Mouse (Mus musculus) cerebellum, postnatal 36 days (tissue): Measurements from ENCODE around the gene Wdr48.

Experiments
- DNase-seq, 2 experiments: peaks; one replicate each; pipeline ENCODE4 v3.0.0; 2021 to 2022; ENCODE audit warnings: mixed read lengths in 2 of 2

Gene Wdr48

GRCm38 (mm10) chr9:119894339-119895009, at the start of gene Wdr48:
TSS of gene Wdr48 (plus strand) at chr9:119894878.
- peak; percentile 95 to 97 for DNase-seq

DNA sequence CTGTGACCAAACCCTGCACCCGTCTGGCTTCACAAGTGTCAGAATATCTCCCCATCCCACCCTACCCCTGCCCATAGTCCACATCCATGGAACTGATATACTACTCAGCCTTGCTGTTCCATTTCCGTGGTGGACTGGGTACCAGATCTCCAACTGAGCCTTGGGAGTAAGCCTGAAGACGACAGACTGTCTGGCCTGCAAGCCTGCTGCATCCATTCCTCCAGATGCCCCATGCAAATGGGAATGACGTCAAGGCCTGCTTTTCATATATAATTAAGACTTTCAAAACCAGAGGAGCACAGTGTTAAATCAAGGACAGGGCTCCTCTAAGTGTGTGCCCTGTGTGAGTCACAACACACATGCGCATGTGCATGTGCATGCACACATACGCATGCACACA, 47.5 kb upstream of the Wdr48 start:
- DNase-seq = no peak

DNA sequence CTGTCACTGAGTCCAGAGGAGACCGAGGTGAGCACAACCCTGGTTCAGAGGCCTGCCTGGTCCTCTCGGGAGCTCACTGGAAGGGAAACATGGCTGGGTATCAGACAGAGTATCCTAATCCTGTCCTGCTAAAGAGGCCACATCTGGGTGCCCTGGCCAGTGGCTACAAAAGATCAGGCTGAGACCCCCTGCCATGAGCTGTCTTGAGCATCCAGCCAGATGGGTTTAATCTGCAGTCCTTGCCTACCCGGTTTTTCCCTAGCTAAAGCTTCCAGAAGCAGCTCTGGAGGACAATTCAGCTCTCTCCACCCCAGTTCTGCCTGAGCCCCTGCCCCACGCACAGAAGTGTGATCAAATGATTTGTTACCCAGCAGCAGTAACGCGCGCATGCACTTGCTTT, 46.0 kb upstream of the Wdr48 start:
- DNase-seq = no peak

DNA sequence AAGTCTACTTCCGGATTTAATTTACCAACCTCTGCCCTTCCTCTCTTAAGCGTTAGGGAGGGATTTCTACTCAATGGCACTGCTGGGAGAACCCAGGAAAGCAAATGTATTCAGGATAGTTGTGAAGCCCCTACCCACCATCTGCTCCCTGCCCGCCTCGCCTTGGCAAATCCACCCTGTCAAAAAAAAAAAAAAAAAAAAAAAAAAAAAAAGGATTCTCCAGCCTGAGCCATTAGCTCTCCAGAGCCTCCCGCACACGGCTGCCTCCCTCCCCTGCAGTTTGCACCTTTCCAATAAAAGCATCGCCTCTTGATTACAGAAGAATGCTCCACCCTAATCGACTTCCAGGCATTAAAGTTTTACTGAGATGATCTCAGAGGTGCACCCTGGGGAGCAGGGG, 45.5 kb upstream of the Wdr48 start:
- DNase-seq = no peak

DNA sequence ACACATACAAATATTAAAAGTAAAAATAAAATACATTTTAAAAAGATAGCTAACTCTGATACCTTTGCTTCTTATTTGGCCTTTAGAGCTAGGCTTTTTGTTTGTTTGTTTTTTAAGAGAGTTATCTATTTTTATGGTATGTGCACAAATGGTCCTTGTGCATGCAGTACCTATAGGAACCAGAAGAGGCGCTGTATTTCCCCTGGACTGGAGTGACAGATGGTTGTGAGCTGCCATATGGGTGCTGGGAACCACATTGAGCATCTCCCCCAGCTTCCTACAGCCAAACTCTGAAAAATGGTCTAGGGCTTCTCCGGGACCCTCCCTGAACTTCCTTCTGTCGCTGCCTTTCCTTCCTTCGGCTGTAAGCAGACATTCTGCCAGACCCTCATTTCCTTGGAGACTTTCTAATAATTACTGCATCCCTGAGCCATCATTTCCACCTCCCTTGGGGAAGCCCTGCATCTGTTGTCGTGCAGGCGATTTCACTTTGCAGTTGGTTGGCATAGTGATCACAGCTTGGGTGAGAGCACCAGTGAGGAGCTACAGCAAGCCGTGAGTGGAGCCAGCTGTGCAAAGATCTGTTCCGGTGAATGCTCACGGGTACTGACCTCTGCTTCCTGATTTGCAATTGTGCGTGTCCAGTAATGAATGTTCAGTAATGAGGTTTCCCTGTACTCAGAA, 42.2 kb upstream of the Wdr48 start:
- no peak for DNase-seq

DNA sequence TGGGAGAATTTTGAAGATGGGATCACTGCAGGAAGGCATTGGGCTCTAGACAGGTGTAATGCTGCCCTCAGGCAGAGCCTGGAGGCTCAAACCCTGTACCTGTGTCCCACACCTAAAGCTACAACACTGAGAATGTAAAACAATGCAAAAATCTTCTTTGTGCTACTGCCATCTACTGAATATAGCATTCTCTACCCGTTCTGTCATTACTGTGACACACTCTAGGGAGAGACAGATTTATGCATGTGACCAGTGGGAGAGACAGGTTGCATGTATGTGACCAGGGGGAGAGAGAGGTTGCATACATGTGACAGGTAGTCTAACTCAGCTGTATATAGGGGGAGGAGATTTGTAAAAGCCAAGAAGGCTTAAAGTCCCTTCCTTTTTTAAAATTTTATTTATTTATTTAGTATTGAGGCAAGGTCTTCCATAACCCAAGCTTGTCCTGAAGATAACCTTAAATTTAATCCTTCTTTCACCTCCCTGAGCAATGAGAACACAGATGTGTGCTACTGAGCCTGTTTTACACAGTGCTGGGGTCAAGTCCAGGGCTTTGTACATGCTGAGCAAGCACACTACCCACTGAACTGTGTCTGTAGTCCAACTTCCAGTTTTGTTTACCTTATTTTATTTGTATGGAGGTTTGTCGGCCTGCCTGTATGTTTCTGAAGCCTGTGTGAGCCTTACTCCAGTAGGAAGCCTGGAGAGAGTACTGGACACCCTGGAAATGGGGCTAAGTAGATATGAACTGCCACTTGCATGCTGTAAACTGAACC, 41.4 kb upstream of the Wdr48 start:
- no peak for DNase-seq

GRCm38 (mm10) chr9:119854170-119854569, 40.5 kb upstream of the Wdr48 start:
- DNase-seq = no peak

- DNase-seq = no peak
Measured at GRCm38 (mm10) chr9:119887144-119887901, 7.4 kb upstream of the Wdr48 start.

GRCm38 (mm10) chr9:119888843-119889246, 5.8 kb upstream of the Wdr48 start:
- DNase-seq = no peak

GRCm38 (mm10) chr9:119889446-119889845, 5.2 kb upstream of the Wdr48 start:
- no peak for DNase-seq

- peak in 1 of 2 experiments; percentile 24 for DNase-seq
Measured at GRCm38 (mm10) chr9:119890692-119891091, 4.0 kb upstream of the Wdr48 start.

GRCm38 (mm10) chr9:119893881-119894280, 797 bp upstream of the Wdr48 start:
- DNase-seq = no peak

GRCm38 (mm10) chr9:119895040-119895721, 503 bp downstream of the Wdr48 start:
- peak in 1 of 2 experiments; percentile 33 for DNase-seq

GRCm38 (mm10) chr9:119899446-119899845, 4.8 kb downstream of the Wdr48 start:
- DNase-seq = no peak

DNA sequence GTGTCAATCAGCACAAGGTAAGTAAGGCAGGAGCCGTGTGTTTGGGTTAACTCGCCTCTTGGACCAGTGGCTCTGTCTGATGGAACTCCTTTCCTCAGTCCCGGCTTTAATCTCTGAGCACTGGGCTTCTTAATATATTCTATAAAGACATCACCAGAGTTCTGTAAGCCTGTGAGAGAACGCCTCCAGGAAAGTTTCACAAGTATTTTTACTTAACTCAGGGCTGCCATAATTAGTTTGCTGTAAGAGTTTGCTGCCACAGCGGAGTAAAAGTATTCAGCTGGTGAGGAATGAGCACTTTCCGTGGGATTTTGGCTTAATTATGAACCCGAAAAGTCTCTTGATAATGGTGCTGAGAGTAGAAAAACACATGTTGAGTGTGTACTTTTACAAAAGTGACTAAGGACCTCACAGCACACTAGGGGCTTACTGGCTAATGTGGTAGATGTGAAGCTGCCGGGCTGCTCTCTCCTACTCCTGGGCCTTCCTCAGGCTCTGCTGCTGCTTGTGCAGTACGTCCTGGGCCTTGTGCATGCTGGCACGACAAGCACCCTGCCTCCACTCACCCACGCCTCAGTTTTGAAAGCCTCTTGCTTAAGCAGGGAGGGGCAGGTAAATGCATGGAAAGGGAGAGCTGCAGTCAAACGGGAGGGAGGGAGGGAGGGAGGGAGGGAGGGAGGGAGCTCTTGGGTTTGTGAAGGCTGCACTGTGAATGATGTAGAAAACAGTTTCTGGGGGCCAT, 7.9 kb downstream of the Wdr48 start:
- DNase-seq = no peak

DNA sequence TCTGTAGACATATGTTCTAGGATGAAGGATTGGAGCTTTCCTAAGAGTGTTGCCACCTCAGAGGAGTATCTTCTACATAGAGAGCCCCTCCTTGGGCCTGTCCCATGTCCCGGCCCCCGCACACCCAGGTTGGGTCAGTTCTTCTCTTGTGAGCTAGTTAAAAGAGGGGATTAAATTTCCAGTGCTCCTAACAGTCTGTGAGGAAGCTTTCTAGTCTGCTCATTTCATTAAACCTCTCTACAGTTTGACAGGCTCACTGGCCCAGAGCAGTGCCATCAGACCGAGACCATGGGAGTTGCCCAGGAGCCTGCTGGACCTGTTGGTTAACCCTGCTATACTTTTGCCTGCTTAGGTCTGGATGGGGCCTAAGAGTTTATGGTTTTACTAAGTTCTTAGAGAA, 14.0 kb downstream of the Wdr48 start:
- DNase-seq = no peak

DNA sequence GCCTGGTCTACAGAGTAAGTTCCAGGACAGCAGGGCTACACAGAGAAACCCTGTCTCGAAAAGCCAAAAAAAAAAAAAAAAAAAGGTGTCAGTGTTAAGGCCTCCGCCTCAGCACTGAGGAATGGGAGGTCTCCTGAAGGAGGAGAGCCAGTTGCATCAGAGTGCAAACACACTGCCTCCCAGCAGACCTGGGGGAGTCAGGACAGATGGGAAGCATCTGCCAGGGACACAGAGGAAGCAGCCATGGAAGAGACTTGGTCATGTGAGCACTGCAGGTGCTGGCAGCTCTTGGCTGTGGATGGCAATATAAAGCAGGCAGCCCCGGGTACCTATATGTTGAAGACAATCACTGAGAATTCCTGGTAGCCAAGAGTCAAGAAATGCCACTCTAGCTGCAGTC, 15.3 kb downstream of the Wdr48 start:
- DNase-seq = no peak

DNA sequence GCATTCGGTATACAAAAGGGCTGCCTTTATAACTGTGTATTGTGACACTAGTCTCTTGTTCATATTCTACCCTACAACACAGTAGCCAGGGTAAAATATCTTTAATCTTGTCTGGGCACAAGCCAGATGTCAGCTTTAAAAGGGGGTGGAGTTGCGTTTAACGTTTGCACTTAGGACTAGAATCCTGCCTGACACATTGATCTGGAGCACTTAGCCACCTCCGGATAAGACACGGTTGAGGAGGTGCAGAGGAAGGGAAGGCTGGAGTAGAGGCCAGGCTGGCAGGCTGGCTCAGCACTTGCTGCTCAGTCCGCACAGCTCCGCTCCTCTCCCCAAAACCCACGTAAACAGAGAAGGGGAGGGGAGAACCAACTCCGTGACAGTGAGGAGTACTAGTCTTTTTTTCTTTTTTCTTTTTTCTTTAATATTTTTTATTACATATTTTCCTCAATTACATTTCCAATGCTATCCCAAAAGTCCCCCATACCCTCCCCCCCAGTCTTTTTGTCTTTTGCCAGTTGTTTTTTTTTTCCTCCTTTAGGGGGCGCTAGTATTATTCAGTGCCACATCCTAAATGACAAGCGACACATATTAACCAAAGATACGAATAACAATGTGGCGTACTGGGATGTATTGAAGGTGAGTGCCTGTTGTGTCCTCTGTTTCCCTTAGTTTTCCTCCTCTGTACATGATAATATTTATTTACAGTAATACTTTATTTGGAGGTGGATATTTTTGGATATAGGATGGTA, 18.6 kb downstream of the Wdr48 start:
- no peak for DNase-seq

DNA sequence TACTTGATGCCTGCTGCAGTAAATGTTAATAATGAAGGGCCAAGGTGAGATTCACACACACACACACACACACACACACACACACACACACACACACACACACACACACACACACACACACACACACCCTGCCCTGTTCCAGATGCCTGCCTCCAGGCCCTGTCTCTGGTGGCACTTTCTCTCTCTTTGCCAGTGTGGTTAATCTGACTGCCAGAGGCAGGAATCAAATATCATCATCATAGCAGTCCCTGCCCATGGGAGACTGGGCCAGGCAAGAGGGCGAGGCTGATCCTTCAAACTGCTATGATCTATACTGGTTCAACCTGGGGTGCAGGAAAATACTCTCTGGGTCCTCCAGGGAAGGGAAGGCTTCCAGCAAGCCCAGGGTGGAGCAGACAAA, 25.2 kb downstream of the Wdr48 start:
- no peak for DNase-seq

- DNase-seq = no peak
Measured at GRCm38 (mm10) chr9:119923462-119923861, 28.8 kb downstream of the Wdr48 start.

- DNase-seq = no peak
Measured at GRCm38 (mm10) chr9:119925120-119925657, 30.5 kb downstream of the Wdr48 start.
